Mouse (Mus musculus) adrenal gland, postnatal 36 days (tissue): ENCODE data around the gene E2f4. TPM values are rescaled to one million over a fixed set of nuclear protein-coding genes. Genes with fewer than 3 reads are reported as not detected.

Source experiments
- DNase-seq, 2 experiments: peaks; one replicate each; pipeline ENCODE4 v3.0.0; 2021; ENCODE audit warnings: mixed read lengths in 1 of 2
- total RNA-seq, 2 experiments: library from RNA; stranded (reverse); gene quantifications; 2 replicates each; pipeline ENCODE4 v1.2.3; 2021

E2f4 gene
- total RNA-seq, 2 experiments from 2014 or later: 36.6 to 49.5 TPM

DNA sequence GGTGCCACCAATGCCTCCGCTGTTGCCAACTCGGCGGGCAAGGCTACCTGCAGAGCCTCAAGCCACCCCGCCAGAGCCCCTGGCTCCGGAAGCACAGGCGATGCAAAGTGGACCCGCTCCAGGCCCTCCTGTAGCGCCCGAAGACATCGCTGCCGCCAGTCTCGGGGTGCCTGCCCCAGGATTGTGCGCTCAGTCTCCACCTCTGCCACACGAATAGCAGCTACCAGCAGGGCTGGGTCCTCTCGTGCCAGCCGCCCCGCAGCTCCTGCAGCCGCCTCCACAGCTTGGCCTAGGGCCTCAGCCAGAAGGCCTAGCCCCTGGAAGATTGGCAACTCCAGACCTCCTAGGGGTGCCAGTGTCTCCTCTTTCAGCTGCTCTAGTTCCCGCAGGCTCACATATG is 4.1 kb upstream of the E2f4 start:
- DNase-seq: no peak

DNA sequence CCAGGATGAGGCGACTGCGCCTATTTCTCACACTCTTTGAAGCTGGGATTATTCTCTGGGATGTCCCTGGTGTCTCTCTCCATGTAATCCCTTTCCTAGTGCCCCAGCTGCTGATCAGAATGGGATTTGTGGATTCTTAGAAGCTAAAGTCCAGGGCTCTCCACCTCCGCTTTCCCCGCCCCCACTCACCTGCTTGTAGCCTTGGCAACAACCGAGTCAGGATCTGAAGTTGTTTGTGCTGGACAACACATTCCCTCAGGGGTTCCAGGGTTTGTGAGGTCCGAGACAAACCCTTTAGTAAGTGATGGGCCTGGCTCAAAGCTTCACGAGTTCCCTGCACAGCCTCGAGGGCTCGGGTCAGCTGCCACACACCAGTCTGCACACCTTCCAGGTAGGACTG is 2.7 kb upstream of the E2f4 start:
- no peak for DNase-seq

DNA sequence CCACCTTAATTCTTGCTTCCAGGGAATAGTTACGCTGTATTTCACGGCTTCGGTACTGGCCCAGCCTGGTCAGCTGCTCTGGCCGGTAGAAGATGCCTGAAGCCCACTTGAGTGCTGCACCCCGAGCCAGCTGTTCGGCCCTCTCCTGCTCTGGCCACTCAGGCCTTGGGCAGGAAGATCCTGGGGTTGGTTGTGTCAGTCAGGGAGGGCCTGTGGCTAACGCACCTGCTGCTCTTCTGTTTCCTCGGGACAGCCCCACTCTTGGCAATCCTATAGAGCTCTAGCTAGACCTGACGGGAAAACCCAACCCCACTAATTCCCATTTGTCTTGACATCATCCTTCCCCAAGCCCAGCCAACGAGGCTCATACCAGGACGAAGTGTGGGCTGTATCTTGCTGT is 2.2 kb upstream of the E2f4 start:
- DNase-seq: no peak

DNA sequence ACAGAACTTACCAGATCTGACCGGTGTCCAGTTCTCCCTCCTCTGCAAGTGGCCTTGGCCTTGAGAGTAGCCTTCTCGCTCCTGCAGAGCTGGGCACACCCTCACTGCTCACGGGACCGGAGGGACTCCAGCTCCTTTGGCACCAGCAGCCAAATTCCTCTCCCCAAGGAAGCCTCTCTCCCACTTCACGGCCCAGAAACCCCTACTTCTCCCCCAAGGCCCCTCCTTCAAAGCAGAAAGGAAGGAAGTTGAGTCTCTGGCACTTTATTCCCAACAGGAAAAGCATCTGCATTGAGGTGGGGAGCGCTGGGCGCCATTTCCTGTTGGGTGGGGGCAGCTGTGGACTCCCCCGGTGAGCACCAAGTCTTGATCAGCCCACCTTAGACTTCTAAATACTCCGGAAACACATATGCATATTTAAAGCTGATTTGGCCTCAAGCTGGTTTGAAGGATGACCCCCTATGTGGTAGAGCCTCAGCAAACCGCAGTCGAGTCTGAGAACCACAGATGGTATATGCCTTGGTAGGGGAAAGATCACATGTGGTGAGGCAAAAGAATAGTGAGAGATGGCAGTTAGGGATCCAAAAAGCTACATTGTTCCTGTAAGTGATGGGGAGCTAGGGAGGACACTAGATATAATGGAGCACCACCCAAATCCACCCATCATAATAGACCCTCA is 1.4 kb upstream of the E2f4 start, which contains the start of gene Exoc3l:
Exoc3l (minus strand) TSS at position 207 of the 679 bp plus-strand sequence.
- DNase-seq: peak; percentile 81 to 82

DNA sequence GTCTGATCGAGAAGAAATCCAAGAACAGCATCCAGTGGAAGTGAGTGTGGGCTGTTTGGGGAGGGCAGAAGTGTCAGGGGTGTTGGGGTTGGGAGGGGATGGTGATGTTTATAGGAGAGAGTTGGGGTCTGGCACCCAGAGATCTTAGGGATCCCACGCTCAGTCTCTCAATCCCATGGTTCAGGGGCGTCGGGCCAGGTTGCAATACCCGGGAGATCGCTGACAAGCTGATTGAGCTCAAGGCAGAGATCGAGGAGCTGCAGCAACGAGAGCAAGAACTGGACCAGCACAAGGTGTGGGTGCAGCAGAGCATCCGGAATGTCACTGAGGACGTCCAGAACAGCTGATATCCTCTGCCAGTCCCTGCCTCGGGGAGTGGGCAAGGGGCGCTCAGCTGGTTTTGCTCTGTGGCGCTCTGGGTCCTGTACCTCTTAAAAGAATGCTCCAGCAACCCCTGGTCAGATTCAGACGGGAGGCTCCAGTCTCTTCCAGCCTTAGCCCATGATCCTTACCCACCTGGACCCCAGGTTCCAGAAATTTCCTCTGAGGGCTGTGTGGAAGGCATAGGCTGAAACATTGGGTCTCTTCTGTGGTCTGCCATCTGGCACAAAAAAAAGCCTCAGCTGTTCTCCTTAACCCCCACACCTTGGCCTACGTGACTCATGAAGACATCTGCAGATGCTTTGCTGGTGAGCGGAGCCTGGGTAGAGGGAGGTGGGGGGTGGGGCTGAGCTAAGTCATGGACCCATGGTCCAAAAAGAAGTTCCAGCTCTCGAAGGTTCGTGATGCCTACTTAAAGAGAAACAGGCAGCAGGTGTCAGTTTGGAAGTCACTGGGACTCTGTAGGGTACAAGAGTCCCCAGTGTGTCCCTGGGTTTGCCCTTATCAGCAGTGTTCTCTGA is 1.1 kb downstream of the E2f4 start:
- DNase-seq: no peak

DNA sequence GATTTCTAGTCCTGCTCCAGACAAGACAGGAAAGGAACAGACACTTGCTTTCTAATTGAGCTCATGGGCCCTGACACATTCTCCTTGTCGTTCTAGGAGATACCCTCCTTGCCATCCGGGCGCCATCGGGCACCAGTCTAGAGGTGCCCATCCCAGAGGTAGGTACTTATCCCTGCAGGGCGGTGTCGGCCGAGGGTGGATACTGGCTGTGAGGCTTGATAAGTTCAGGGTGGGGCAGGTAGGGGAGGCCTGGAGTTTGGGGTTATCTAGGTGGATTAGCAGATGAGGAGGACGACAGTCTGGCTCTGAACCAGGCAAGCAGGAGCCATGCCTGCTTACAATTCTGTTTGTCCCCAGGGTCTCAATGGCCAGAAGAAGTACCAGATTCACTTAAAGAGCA is 2.5 kb downstream of the E2f4 start:
- no peak for DNase-seq

DNA sequence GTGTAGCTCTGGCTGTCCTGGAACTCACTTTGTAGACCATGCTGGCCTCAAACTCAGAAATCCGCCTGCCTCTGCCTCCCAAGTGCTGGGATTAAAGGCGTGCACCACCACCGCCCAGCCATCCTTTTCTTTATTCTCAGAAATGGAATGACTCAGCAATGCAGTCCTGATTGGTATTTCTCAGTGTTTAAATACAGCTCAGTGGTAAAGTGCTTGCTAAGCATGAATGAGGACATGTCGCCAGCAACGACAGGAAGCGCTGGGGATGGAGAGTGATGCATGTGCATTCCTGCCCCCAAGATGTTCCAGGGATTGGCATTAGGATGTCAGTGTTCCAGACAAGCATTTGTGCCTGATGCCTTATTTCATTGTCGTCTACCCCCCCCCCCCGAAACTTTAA is 5.9 kb downstream of the E2f4 start:
- DNase-seq: no peak

DNA sequence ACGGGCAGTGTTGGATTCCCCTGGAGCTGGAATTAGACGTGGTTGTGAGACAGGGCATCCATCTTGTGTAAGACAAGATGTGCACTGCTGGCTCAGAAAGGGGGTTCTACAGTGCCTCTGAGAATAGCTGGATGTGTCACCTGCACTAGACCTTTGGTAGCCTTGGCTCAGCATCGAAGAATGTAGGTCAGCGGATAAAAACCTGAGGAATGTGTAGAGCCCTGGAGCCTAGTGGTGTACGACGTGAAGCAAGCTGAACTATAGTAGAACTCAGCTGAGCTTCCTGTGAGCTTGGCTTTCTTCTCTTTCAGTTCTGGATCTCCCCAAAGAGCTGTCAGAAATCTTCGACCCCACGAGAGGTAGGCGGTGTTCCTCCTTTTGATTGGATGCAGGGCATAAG is 6.4 kb downstream of the E2f4 start:
- no peak for DNase-seq

DNA sequence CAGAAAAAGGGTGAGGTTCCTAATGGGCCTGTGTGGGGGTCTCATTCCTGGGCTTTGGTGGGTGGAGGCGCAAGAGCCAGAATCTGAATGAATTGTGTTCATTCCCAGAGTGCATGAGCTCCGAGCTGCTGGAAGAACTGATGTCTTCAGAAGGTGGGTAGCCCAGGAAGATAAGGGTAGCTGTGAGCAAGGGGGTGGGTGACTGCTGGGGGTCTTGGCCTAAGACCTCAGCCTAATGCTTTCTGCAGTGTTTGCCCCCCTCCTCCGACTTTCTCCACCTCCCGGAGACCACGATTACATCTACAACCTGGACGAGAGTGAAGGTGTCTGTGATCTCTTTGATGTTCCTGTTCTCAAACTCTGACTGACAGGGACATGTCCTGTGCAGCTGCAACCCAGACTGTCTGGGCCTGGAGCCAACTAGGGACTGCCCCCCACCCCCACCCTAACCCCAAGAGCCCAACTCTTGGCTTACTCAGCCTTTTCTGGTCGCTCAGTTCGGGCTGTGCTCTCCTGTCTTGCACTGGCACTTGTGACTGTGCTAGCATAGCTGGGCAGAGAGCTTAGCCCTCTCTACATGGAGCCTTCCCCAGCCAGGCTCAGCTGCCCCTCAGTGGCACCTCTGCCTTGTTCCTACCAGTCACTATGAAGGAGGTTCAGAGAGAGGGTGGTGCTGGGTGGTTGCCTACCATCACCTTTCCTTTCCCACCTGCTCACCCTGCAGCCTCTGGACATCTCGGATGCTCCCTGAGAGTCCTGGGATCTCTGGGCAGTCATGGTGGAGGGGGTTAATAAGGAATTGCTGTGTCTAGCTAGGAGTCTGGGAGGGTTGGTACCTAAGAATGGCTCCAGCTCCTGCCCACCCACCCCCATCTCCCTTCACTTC is 7.1 kb downstream of the E2f4 start:
- no peak for DNase-seq

DNA sequence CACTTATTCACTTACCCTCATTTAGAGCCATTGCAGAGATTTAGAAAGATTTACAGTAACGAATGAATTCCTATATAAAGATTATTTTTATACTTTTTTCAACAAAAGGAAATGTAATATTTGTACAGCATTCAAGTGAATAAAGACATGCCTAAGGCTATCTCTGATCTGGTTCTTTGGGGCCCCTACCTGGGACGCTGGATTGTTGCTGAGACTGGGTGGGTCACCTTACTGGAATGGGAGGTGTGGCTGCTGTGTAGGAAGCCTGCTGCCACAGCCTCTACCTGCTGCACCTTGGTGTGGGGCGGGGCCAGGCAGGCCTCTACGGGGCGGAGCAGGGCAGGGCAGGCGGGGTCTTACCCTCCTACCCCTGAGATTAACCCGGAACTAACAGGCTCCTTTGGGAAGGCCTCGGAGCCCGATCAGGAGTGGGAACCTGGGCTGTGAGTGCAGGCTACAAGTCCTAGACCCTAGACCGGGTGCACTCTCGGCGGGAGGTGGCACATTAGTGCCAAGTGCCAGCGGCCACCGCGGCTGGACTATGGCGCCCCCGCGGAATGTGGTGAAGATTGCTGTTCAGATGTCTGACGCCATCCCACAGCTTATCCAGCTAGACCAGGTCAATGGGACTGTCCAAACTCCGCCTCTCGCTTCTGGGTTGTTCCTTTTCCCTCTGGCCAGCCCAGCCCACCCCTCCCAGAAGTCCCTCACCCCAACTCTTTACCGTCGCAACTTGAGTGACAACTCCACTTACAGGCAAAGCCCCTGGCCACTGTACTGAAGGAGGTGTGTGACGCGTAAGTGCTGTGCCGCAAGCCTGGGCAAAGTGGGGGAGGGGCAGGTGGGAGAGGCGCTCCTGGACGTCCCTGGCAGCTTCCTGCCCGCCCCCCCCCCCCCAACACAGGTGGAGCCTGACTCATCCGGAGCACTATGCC is 8.0 kb downstream of the E2f4 start, which contains the start of gene Elmo3:
Elmo3 (plus strand) TSS at position 391 of the 935 bp plus-strand sequence.
- peak; percentile 69 to 81 for DNase-seq

DNA sequence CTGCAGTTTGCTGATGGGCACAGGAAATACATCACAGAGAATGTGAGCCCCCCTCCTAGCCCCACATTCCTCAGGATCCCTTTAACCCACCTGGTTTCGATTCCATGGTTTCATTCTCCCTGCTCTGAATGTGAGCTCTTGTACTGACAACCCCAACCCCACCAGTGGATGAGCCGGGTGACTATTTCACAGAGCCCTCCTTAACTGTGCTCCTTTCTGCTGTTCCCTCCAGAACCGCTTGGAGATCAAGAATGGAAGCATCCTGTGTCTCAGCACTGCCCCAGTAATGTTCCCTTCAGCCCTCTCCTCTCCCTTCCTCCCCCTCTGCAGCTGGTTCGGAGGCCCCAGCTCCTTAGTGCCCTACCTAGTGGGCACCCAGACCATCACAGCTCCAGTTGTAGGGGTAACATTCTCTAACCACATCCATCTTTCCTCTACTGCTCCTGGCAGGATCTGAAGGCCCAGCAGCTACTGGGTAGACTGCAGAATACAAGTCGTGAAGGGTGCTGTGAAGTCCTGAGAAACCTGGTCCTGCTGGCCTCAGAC is 8.8 kb downstream of the E2f4 start:
- DNase-seq: no peak

DNA sequence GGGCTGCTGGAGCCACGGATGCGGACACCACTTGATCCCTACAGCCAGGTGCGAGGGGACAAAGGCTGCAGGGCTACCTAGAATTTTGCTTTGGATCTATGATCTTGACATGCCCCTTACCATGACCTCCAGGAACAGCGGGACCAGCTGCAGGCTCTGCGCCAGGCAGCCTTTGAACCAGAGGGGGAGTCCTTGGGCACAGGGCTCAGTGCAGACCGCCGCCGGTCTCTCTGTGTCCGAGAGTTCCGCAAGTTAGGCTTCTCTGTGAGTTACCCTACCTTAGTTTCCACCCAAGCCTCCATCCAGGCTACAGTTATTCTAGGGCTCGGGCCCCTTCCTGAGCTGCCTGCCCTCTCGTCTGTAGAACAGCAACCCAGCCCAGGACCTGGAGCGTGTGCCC is 10.2 kb downstream of the E2f4 start:
- no peak for DNase-seq

DNA sequence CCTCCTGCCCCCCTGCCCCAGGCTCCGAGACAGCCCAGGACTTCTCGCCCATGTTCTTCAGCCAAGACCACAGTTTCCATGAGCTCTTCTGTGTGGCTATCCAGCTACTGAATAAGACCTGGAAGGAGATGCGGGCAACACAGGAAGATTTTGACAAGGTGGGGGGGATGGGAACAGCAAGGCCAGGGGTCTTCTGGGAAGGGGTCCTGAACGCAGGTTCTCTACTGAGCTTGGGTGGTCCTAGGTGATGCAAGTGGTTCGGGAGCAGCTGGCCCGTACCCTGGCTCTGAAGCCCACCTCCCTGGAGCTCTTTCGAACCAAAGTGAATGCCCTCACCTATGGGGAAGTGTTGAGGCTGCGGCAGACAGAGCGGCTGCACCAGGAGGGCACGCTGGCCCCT is 11.0 kb downstream of the E2f4 start:
- no peak for DNase-seq

DNA sequence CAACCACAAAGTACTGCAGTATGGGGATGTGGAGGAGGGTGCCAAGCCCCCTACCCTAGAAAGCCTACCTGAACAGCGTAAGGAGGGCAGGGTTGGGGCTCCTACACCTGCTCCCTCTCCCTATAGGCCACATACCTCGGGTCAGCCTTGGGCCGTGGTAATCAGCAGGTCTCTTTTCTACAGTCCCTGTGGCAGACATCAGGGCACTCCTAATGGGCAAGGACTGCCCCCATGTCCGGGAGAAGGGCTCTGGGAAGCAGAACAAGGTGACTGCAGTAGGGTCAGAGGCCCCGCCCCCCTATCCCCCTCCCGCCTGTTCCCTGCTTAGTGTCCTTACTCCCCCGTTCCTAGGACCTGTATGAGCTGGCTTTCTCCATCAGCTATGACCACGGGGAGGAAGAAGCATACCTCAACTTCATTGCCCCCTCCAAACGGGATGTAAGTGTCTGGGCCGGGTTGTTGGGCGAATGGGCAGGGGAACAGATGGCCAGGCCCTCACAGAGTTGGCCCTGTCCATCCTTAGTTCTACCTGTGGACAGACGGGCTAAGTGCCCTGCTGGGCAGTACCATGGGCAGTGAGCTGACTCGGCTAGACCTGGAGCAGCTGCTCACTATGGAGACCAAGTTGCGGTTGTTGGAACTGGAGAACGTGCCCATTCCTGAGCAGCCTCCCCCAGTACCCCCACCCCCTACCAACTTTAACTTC is 11.8 kb downstream of the E2f4 start:
- DNase-seq: no peak

DNA sequence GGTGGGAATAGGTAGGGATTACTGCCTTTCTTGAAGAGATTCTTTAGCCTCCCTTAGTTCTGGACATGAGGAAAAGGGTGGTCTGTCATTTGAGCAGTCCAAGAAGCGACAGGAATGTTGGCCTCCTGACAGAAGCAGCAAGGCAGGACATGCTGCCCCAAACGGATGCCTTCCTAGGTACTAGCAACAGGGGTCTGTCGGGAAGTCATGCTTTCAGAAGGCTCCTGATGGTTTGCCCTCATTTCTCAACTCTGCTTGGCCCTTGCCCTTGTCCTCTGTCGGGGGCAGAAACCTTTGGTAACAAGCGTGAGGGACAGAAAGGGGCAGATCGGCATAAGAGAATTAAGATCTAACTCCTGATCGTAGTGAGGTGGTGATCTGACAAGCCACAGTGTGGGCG is 12.7 kb downstream of the E2f4 start:
- DNase-seq: no peak

DNA sequence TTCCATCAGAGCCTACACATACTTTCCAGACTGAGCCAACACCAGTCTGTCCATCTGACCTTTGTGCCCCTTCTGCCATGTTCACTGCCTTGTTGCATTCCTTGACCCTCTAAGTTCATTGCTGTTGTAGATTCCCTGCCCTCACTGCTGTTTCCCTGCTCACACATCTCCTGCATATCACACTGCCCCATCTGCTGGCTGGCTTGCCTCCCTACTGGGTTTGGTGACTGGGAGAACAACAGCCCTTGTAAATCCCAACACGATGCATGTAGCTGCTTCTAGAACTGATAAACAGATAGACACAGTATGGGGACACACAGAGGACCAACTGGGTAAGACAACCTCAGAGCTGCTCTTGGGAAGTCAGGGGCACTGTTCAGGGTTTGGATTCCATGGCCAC is 14.3 kb downstream of the E2f4 start:
- DNase-seq: no peak

DNA sequence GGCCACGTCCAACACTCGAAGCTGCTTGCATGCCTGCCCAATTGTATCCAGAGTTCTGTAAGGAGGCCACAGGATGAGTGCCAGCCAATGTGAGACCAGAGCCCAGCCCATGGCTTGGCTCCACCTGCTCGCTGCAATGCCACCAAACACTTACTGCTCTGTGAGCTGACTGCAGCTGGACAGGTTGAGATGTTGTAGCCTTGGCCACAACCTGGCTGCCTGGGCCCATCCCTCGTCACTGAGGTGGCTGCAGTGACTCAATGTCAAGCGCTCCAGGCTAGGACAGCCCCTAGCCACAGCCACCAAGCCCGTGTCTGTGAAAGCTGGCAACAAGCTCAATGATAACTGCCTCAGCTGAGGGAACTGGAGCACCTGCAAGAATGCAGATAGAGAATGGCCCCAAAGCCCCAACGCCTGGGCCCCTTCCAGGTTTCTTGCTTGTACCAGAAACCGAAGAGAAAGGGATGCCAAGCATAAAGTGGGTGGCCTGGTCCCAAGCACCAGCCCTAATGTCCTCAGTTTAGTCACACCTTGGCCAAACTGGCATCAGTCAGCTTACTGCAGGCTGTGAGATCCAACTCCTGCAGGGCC is 15.5 kb downstream of the E2f4 start:
- no peak for DNase-seq

DNA sequence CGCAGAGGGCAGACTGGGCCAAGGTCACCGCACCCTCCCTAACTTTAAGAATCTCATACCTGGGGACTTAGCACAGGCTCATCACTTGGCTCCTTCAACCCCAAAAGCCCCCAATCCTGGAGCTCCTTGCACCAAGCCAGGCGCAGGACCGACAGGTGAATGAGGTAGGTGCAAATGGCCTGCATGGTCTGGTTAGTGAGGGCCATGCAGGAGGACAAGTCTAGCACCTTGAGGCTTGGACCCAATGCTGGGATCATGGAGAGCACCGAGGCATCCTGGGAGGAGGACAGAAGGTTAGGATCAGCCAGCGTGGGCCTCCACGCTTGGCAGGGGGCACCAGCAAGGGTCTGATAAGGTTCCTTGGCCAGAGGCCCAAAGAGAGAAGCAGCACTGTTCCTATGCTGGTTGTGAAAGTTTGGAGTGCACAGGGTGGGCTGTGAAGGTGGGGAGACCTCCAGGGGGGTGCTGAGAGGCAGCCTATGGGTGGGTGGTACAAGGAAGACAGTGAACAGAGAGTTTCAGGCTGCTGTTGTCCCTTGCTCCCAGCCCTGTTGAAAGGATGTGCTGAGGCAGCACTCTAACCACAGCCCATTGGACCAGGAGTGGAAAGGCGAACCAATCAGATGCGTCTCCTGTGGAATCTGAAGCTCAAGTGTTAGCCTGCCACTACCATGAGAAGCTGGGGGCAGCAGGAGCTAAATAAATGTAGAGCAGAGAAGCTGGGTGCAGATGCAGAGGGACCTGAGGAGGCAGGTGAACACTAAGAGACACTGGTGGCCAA is 16.3 kb downstream of the E2f4 start:
- DNase-seq: no peak
